Mouse (Mus musculus) cerebellum, postnatal 36 days (tissue): ENCODE data around the gene Ep300.

Source experiments
- DNase-seq, 2 experiments: peaks; one replicate each; pipeline ENCODE4 v3.0.0; 2021 to 2022; ENCODE audit warnings: mixed read lengths in 2 of 2

Gene Ep300

GRCm38 (mm10) chr15:81584913-81585745 lies at the start of gene Ep300:
Ep300 (plus strand) TSS chr15:81585351.
- peak; percentile 92 to 97 for DNase-seq

- DNase-seq: no peak
These were observed 49.2 kb upstream of the Ep300 start for GRCm38 (mm10) chr15:81535881-81536351.

GRCm38 (mm10) chr15:81538149-81538548 lies 47.0 kb upstream of the Ep300 start:
- no peak for DNase-seq

GRCm38 (mm10) chr15:81539560-81539959 lies 45.6 kb upstream of the Ep300 start:
- DNase-seq: no peak

GRCm38 (mm10) chr15:81544916-81545315 lies 40.2 kb upstream of the Ep300 start:
- DNase-seq: no peak

GRCm38 (mm10) chr15:81545387-81546176 lies 39.6 kb upstream of the Ep300 start:
- DNase-seq: no peak

- DNase-seq: no peak
These were observed 31.7 kb upstream of the Ep300 start for GRCm38 (mm10) chr15:81553455-81553854.

- no peak for DNase-seq
These were observed 30.4 kb upstream of the Ep300 start for GRCm38 (mm10) chr15:81554558-81555297.

GRCm38 (mm10) chr15:81555986-81556385 lies 29.2 kb upstream of the Ep300 start:
- no peak for DNase-seq

- DNase-seq: no peak
These were observed 23.6 kb upstream of the Ep300 start for GRCm38 (mm10) chr15:81561501-81561900.

- DNase-seq: no peak
These were observed 23.2 kb upstream of the Ep300 start for GRCm38 (mm10) chr15:81561996-81562395.

GRCm38 (mm10) chr15:81562491-81563488 lies 22.4 kb upstream of the Ep300 start:
- no peak for DNase-seq

GRCm38 (mm10) chr15:81568093-81568492 lies 17.1 kb upstream of the Ep300 start:
- no peak for DNase-seq

- DNase-seq: no peak
These were observed 16.6 kb upstream of the Ep300 start for GRCm38 (mm10) chr15:81568592-81568991.

- no peak for DNase-seq
These were observed 8.2 kb upstream of the Ep300 start for GRCm38 (mm10) chr15:81576961-81577360.

- no peak for DNase-seq
These were observed 7.4 kb upstream of the Ep300 start for GRCm38 (mm10) chr15:81577743-81578165.

GRCm38 (mm10) chr15:81584466-81584865 lies 685 bp upstream of the Ep300 start:
- no peak for DNase-seq

- peak; percentile 83 to 89 for DNase-seq
These were observed 753 bp downstream of the Ep300 start for GRCm38 (mm10) chr15:81585746-81586461.

- DNase-seq: no peak
These were observed 1.3 kb downstream of the Ep300 start for GRCm38 (mm10) chr15:81586466-81586865.

GRCm38 (mm10) chr15:81587686-81588085 lies 2.5 kb downstream of the Ep300 start:
- no peak for DNase-seq

GRCm38 (mm10) chr15:81594146-81594696 lies 9.1 kb downstream of the Ep300 start:
- DNase-seq: no peak
